Mouse (Mus musculus) small intestine, adult 2 months (tissue): Measurements from ENCODE around the gene Aurkb.
"Not testable (repeated sequence)": the region's sequence is repeated elsewhere in the genome, so short reads cannot be mapped to it uniquely, and the experiment has no call there.

ENCODE experiments used
- CTCF ChIP-seq: fragments of 200-500 bp; IDR thresholded peaks from 2 replicates; pipeline ENCODE4 v1.5.1; 2012; ENCODE audit warnings: low read depth, mild to moderate bottlenecking, control low read depth, inconsistent platforms, low read length, moderate library complexity, mixed read lengths; ENCODE audit not compliant: insufficient replicate concordance, insufficient read length; ENCODE audit errors: extremely low read depth
- POLR2A ChIP-seq: fragments of 200-500 bp; IDR thresholded peaks from 2 replicates; pipeline ENCODE4 v1.6.1; 2012; ENCODE audit warnings: low read depth, mild to moderate bottlenecking, control low read depth, inconsistent platforms, low read length, moderate library complexity

- not testable (repeated sequence) for TF ChIP-seq POLR2A, CTCF
Measured at GRCm38 (mm10) chr11:69011445-69011844, 34.0 kb upstream of the Aurkb start.
